Mouse (Mus musculus) right cerebral cortex, postnatal 4 days (tissue): ENCODE measurements around the gene Kif11.

Experiments
- DNase-seq: peaks from one replicate; pipeline ENCODE4 v3.0.0-alpha.2; 2022

Gene Kif11

DNA sequence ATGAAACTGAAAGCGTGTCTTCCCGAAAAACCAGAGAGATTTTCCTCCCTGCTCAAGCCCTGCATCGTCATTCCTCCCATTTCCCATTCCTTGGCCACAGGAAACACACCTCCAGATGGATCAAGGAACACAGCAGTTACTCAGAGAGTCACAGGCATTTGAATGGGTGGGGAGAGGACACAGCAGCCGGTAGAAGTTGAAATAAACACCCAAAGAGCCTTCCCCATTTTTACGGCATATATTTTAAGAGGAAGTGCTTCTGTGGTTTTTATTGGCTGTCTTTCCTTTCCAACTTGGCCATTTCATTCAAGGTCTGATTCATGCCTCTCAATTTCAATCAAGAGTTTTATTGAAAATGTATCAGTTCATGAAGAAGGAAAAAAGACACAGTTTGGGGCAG is 72.0 kb downstream of the Kif11 start:
- no peak for DNase-seq

DNA sequence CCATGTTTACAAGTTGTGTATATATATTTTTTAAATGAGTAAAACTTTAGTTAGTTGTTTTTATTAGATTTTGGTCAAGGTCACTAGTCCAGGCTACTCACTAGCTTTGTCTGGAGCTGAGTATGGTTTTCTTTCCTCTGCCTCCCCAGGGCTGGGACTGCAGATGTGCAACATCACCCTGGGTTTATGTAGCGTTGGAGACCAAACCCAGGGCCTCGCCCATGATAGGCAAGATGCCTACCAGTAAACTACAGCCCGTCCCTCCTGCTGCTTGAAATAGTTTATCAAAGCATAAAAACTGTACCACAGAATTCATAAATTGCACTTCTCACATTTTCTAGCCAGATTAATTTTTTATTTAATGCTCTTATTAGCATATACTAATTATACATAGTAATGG is 73.0 kb downstream of the Kif11 start:
- DNase-seq: no peak

DNA sequence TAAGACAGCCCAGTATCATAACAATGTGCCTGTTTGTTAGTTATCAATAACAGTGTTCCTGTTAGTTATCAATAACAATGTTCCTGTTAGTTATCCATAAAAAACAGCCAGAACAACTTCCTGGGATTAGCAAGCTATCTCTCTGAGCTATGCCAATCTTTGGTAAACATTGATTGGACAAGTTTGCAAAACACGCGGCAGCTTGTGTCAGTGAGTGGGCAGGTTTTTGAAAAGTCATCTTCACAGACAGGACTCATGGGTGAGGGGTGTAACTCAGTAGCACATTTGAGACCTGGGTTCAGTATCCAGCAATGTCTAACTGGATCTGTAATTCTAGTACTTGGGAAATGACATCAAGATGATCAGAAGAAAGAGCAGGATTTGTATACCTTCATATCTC is 79.3 kb downstream of the Kif11 start:
- DNase-seq: no peak

DNA sequence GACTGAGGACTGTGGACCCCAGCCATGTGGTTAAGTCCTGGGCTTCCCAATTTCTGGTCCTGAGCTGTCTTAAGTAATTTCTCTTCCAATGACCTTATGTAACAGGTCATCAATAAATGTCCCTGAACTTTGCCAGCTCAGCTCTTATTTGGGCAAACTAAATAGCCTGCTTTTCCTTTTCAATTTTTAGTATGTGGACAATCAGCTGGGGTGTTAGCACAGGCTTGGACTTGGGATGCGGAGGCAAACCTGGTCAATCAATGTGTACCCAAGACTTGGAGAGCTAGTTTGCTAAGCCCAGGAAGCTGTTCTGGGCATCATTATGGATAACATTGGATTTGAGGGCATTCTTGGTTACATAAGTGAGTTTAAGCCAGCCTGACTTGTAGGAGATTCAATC is 79.8 kb downstream of the Kif11 start:
- no peak for DNase-seq

DNA sequence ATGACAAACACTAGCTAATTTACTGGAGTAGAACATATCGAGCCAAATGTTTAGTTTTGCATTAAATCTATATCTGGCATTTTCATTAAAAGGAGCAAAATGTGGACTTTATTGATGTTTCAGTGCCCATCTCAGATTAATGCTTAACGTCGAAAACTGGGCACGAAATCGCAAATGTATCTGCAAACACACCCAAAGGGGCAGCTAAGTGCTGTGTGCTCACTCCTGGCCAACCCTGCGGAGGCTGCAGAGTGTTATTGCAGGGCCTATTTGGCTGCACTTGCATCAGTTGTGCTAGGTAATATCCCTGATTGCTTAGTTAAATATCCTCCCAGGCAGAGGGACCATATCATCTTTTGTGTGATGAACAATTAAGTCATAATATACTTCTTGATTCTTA is 81.8 kb downstream of the Kif11 start:
- no peak for DNase-seq

DNA sequence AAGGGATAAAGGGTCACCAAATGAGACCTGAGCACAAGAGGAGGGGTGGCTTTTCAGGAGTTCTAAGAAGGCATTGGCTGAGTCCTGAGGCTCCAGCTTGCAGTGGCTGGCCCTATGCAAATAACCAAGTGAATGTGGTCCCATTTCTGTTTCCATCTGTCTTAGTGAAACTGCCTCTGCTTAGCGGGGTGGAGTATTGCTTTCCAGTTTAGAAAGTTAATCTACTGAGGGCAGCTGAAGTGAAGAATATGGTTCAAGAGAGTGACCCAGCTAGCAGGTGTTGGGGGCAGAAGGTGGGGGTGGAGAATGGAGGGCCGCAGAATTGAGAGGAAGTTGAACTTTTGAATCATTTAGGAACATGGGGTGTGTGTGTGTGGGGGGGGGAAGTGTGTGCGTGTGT is 90.2 kb downstream of the Kif11 start:
- DNase-seq: no peak

DNA sequence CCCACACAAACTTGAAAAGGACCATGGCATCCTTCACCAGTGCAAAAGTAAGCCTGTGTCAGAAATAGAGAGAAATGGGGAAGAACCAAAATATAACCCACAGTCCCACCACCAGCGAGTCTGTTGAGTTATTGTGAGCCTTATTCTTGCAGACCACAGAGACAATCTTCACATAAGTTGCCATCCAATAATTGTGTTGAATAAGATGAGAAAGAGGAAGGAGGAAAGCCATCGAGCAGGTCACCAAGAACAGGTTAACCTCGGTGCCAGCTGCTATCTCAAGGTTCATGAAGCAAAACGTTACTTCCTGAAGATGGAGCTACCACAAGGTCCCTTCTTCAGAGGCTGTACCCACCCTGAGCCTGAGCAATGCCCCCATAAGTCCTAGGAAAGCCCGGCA is 90.8 kb downstream of the Kif11 start:
- DNase-seq: no peak

DNA sequence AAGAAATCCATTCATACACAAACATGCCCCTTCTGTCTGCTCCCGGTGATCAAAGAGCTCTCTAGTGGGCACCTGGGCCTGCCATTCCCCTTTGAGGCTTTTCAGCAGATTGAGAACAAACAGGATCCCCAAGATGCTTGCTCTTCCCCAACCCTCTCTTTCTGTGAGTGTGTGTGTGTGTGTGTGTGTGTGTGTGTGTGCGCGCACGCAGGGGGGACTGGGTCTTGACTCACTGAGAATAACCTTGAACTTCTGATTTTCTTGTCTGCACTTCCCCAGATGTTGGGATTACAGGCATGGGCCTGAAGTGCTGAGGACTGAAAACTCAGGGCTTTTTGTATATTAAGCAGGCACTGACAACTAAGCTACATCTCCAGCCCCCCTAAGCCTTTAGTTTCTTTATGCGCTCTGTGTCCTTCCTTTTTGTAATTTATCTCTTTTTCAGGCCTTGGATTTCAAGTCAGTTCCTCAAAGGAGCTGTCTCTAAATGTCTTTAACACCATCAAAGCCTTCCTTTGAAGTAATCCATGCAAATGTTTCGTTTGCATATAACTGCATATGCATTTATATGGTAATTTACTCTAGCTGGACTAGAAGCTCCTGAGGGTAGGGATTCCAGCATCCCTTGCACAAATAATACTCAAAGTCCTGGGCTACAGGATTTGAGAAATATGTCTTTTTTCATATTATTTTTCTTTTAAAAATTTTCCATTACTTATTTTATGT is 92.8 kb downstream of the Kif11 start:
- no peak for DNase-seq
